Mouse (Mus musculus): ENCODE results near the gene Hmces. TPM values are rescaled to one million over a fixed set of nuclear protein-coding genes. Genes with fewer than 3 reads are reported as not detected.
A peak's percentile ranks its signal among the peaks of the same experiment; 100 is the strongest.
"Not testable (repeated sequence)": the region's sequence is repeated elsewhere in the genome, so short reads cannot be mapped to it uniquely, and the experiment has no call there.

Hmces gene
- polyA plus RNA-seq, 1 experiment from 2014 or later = 40.9 TPM

DNA sequence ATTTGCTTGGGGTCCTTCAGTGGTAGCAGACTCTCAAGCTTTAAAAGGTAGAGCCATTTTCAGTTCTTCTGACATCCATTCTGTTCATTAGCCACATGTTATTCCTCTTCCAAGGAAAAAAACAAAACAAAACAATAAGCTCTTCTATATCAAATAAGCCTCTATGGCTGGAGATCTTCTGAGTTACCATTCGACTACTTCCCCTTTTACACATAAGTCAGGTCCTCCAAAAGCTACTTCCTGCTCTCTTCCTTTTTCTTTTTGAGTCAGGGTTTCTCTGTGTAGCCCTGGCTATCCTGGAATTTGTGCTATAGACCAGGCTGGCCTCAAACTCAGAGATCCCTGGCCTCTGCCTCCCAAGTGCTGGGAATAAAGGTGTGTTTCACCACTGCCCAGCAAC lies 9.9 kb downstream of the Hmces start:
- H3K36me3 ChIP-seq (replicated peaks) = peaks cover 27% of the 10 kb centered on the region; the same call in 1 of the 2 replicates
- no peaks in the 10 kb centered on the region for H3K9me3 ChIP-seq
- H3K9ac ChIP-seq = no peak overlapping the region
- no peak overlapping the region for H3K4me3 ChIP-seq
- 95% methylated on average over 1 of the region's 1 CpGs for WGBS
- H3K4me1 ChIP-seq = no peaks in the 10 kb centered on the region
- no peaks in the 10 kb centered on the region for H3K27me3 ChIP-seq (replicated peaks)
- H3K4me2 ChIP-seq = no peak overlapping the region
- H3K27ac ChIP-seq = no peak overlapping the region
- ATAC-seq (replicated peaks) = no peak

DNA sequence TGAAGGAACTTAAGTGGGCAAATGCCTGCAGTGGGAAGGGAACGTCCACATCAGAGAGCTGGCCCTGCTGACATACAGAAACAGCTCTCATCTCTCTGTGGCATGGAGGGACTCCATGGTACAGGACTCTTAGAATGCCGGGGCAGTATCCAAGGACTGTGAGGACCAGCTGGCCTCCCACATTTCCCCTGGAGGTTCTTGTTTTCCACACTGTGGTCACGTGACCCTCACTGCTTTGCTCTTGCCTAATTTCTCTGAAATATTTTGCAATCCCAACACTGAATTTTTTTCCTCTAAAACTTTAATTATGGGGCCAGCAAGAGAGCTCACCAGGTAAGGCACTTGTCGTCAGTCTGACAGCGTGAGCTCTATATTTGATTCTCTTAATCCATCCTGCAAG lies 21.3 kb downstream of the Hmces start:
- no peak overlapping the region for H3K4me3 ChIP-seq
- H3K4me1 ChIP-seq = peaks cover 5% of the 10 kb centered on the region; the same call in 1 of the 2 replicates
- H3K9me3 ChIP-seq = no peaks in the 10 kb centered on the region
- H3K27me3 ChIP-seq (replicated peaks) = no peaks in the 10 kb centered on the region
- peaks cover 36% of the 10 kb centered on the region; the same call in 1 of the 2 replicates for H3K36me3 ChIP-seq (replicated peaks)
- ATAC-seq (replicated peaks) = no peak
- 90% methylated on average over 5 of the region's 5 CpGs for WGBS
- no peak overlapping the region for H3K4me2 ChIP-seq
- H3K27ac ChIP-seq = no peak overlapping the region
- no peak overlapping the region for H3K9ac ChIP-seq

- WGBS = 36% methylated on average over 19 of the region's 19 CpGs
- peaks cover 34% of the 10 kb centered on the region; the same call in 1 of the 2 replicates for H3K36me3 ChIP-seq (replicated peaks)
- peak; percentile 74 for ATAC-seq (replicated peaks)
- H3K4me1 ChIP-seq = peaks cover 5% of the 10 kb centered on the region; the same call in 1 of the 2 replicates
- H3K4me2 ChIP-seq = no peak overlapping the region
- no peak overlapping the region for H3K9ac ChIP-seq
- H3K9me3 ChIP-seq = no peaks in the 10 kb centered on the region
- H3K27ac ChIP-seq = 0 out of 2 replicates have a peak overlapping the region, but pooled peaks have one; percentile 38
- H3K27me3 ChIP-seq (replicated peaks) = no peaks in the 10 kb centered on the region
- H3K4me3 ChIP-seq = no peak overlapping the region
These were observed 23.5 kb downstream of the Hmces start for GRCm38 (mm10) chr6:87937178-87937788.

DNA sequence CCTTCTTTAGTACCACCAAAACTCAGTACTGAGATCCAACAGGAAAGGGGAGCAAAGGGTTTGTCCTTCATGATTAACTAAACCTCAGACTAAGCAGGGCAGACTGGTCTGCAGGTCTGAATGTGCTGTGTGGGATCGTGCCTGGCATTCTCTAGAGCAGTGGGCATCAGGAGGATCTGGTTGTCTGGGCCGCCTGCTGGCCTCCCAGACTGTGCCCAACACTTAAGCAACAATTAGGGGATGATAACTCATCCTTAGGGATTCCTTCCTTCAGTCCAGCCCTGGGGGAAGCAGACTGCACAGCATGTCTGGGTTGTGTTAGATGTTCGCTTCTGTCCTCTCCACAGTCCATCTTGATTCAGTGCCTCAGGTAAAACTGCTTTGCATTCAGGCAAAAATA lies 25.2 kb downstream of the Hmces start:
- no peak for ATAC-seq (replicated peaks)
- H3K4me3 ChIP-seq = no peak overlapping the region

DNA sequence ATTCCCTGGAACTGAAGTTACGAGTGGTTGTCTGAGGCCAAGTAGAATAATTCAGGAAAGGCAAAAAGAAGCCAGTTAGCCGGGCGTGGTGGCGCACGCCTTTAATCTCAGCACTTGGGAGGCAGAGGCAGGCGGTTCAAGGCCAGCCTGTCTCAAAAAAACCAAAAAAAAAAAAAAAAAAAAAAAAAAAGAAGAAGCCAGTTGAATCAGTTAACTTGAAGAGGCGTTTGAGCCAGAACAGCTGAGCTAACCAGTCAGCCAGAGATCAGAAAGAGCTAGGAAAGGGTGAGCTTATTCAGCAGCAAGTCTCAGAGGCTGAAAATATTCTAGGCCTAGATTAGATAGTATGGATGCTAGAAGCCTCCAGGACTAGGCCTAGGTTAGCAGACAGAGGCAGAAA lies 28.4 kb downstream of the Hmces start:
- 88% methylated on average over 7 of the region's 7 CpGs for WGBS
- Histone ChIP-seq H3K4me2 (no peak overlapping the region), H3K4me1 (peaks cover 5% of the 10 kb centered on the region; the same call in 1 of the 2 replicates), H3K9ac (no peak overlapping the region), H3K36me3 (replicated peaks) (peaks cover 7% of the 10 kb centered on the region; the same call in 1 of the 2 replicates), H3K9me3 (no peaks in the 10 kb centered on the region), H3K27me3 (replicated peaks) (no peaks in the 10 kb centered on the region), H3K4me3 (no peak overlapping the region), H3K27ac (no peak overlapping the region)
- no peak for ATAC-seq (replicated peaks)

More for the DNA sequence above, 25.2 kb downstream of the Hmces start:
- 82% methylated on average over 3 of the region's 3 CpGs for WGBS
- no peak overlapping the region for H3K27ac ChIP-seq
- H3K4me1 ChIP-seq = peaks cover 5% of the 10 kb centered on the region; the same call in 1 of the 2 replicates
- H3K27me3 ChIP-seq (replicated peaks) = no peaks in the 10 kb centered on the region
- no peak overlapping the region for H3K4me2 ChIP-seq
- no peaks in the 10 kb centered on the region for H3K9me3 ChIP-seq
- no peak overlapping the region for H3K9ac ChIP-seq
- H3K36me3 ChIP-seq (replicated peaks) = peaks cover 22% of the 10 kb centered on the region; the same call in 1 of the 2 replicates

- not testable (repeated sequence) for H3K27ac ChIP-seq; H3K36me3 ChIP-seq (replicated peaks); H3K4me1 ChIP-seq; H3K9me3 ChIP-seq; H3K4me2 ChIP-seq; H3K9ac ChIP-seq; H3K4me3 ChIP-seq; ATAC-seq (replicated peaks); H3K27me3 ChIP-seq (replicated peaks)
- WGBS = 61% methylated on average over 4 of the region's 4 CpGs
These were observed 48.7 kb downstream of the Hmces start for GRCm38 (mm10) chr6:87962457-87962856.

- H3K9me3 ChIP-seq = no peaks in the 10 kb centered on the region
- no peak overlapping the region for H3K4me2 ChIP-seq
- no peaks in the 10 kb centered on the region for H3K4me1 ChIP-seq
- H3K27ac ChIP-seq = no peak overlapping the region
- H3K4me3 ChIP-seq = no peak overlapping the region
- no peak for ATAC-seq (replicated peaks)
- H3K36me3 ChIP-seq (replicated peaks) = no peaks in the 10 kb centered on the region
- no peak overlapping the region for H3K9ac ChIP-seq
- no peaks in the 10 kb centered on the region for H3K27me3 ChIP-seq (replicated peaks)
- WGBS = 19% methylated on average over 2 of the region's 2 CpGs
These were observed 56.3 kb downstream of the Hmces start for GRCm38 (mm10) chr6:87970041-87970440.

- peaks cover 10% of the 10 kb centered on the region; the same call in 1 of the 2 replicates for H3K36me3 ChIP-seq (replicated peaks)
- H3K4me2 ChIP-seq = peak overlapping the region; percentile 86
- 73% methylated on average over 3 of the region's 3 CpGs for WGBS
- H3K4me1 ChIP-seq = peaks cover 20% of the 10 kb centered on the region
- ATAC-seq (replicated peaks) = no peak
- H3K27me3 ChIP-seq (replicated peaks) = no peaks in the 10 kb centered on the region
- peak overlapping the region; percentile 95 for H3K27ac ChIP-seq
- H3K9ac ChIP-seq = peak overlapping the region; percentile 92; the same call in 1 of the 2 replicates
- peak overlapping the region; percentile 99 for H3K4me3 ChIP-seq
- no peaks in the 10 kb centered on the region for H3K9me3 ChIP-seq
These were observed 66.0 kb downstream of the Hmces start for GRCm38 (mm10) chr6:87979728-87980127.

GRCm38 (mm10) chr6:87980374-87981029 lies 66.8 kb downstream of the Hmces start:
- peak; percentile 91 for ATAC-seq (replicated peaks)
- Histone ChIP-seq H3K27ac (peak overlapping the region; percentile 95), H3K4me2 (peak overlapping the region; percentile 86), H3K27me3 (replicated peaks) (no peaks in the 10 kb centered on the region), H3K36me3 (replicated peaks) (peaks cover 16% of the 10 kb centered on the region; the same call in 1 of the 2 replicates), H3K4me3 (peak overlapping the region; percentile 99), H3K9me3 (no peaks in the 10 kb centered on the region), H3K4me1 (peaks cover 20% of the 10 kb centered on the region), H3K9ac (peak overlapping the region; percentile 92)
- under 1% methylated on average over 63 of the region's 66 CpGs for WGBS

DNA sequence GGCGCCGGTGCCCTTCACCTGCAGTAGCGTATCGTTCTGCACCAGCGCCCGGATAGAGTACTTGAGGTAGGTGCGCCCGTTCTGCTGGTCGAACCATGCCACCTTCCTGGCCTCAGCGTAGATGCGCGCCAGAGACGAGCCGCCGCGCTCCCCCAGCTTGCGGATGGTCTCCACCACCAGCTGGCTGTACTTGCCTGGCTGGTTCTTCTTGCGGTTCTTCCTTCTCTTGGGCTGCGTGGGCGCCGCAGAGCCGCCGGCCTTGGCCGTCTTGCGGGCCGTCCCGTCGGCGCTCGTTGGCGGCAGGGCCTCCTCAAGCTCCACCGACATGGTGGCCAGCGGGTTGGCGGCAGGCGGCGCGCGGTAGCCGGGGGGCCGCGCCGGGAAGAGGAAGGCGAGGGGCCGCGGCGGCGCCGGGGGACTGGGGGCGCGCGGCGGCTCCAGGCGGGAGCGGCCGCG lies 67.3 kb downstream of the Hmces start:
- H3K27me3 ChIP-seq (replicated peaks) = no peaks in the 10 kb centered on the region
- peaks cover 20% of the 10 kb centered on the region for H3K4me1 ChIP-seq
- no peaks in the 10 kb centered on the region for H3K9me3 ChIP-seq
- peak overlapping the region; percentile 99 for H3K4me3 ChIP-seq
- H3K9ac ChIP-seq = peak overlapping the region; percentile 92
- H3K4me2 ChIP-seq = peak overlapping the region; percentile 86
- WGBS = under 1% methylated on average over 39 of the region's 56 CpGs
- peaks cover 16% of the 10 kb centered on the region; the same call in 1 of the 2 replicates for H3K36me3 ChIP-seq (replicated peaks)
- peak overlapping the region; percentile 95 for H3K27ac ChIP-seq
- ATAC-seq (replicated peaks) = peak; percentile 69

GRCm38 (mm10) chr6:87981547-87982256 lies 68.0 kb downstream of the Hmces start, which contains the start of gene H1fx:
TSS of gene H1fx (minus strand) at chr6:87981637.
- H3K9me3 ChIP-seq = no peaks in the 10 kb centered on the region
- H3K27ac ChIP-seq = peak within 1 kb of the TSS; percentile 95
- peak within 1 kb of the TSS; percentile 86 for H3K4me2 ChIP-seq
- peak within 1 kb of the TSS; percentile 99 for H3K4me3 ChIP-seq
- WGBS = under 1% methylated on average over 54 of the region's 55 CpGs
- peak; percentile 87 for ATAC-seq (replicated peaks)
- peak within 1 kb of the TSS; percentile 92 for H3K9ac ChIP-seq
- peaks cover 16% of the 10 kb centered on the region; the same call in 1 of the 2 replicates for H3K36me3 ChIP-seq (replicated peaks)
- H3K27me3 ChIP-seq (replicated peaks) = no peaks in the 10 kb centered on the region
- peaks cover 20% of the 10 kb centered on the region for H3K4me1 ChIP-seq

DNA sequence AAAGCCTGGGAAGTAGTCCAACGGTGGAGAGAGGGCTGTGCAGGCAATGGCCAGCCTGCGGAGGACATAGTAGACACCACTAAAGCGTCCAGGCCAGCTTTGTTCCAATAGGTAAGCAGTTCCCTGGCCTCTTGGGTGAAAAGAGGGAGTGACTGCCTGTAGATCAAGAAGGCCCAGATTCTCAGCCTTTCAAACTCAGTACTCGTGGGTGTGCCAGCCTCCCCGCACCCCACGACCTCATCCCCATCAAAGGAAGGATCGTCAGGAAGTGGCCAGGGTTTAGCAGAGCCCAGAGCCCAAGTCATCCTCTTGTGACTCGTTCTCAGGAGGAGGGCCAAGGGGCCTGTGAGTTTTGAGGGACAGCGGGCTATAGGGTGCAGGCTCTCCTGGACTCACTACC lies 68.8 kb downstream of the Hmces start:
- no peak for ATAC-seq (replicated peaks)
- 68% methylated on average over 9 of the region's 9 CpGs for WGBS
- Histone ChIP-seq H3K36me3 (replicated peaks) (peaks cover 16% of the 10 kb centered on the region; the same call in 1 of the 2 replicates), H3K9me3 (no peaks in the 10 kb centered on the region), H3K4me1 (peaks cover 20% of the 10 kb centered on the region), H3K4me3 (peak overlapping the region; percentile 99), H3K27ac (peak overlapping the region; percentile 95), H3K4me2 (peak overlapping the region; percentile 86), H3K9ac (peak overlapping the region; percentile 92), H3K27me3 (replicated peaks) (no peaks in the 10 kb centered on the region)

All from midbrain, embryonic 15.5 days (tissue).